Mouse (Mus musculus): Measurements from ENCODE around the gene Prune1. TPM values are rescaled to one million over a fixed set of nuclear protein-coding genes. Genes with fewer than 3 reads are reported as not detected.

Prune1 gene
- polyA plus RNA-seq, 1 experiment from 2014 or later: 16.5 TPM

DNA sequence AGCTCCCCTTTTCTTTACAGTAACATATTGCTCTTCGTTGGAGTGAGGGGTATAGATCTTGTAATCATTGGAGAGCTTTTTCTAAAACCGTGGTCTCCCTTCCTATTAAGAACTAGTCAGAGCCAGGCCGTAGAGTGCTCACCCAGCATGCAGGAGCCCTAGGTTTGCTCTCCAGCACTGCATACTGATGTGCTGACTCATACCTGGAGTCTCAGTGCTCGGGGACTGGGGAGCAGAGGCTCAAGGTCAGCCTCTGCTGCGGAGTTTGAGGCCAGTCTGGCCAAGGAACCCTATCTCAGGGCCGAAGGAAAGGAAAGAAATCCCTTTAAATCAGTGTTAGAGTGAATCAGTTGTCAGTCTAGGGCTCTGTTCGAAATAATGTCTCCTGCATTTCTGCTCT, 49.1 kb downstream of the Prune1 start:
- DNase-seq (ENCODE audit: low spot score): no peak
- no peaks in the 10 kb centered on the region for H3K27me3 ChIP-seq (replicated peaks; ENCODE audit: control insufficient read depth, insufficient read depth, low read length)
- H3K4me3 ChIP-seq (ENCODE audit: low read depth, low read length): no peak overlapping the region
- H3K9ac ChIP-seq (ENCODE audit: low read length): no peak overlapping the region
- H3K4me1 ChIP-seq (replicated peaks; ENCODE audit: control insufficient read depth, insufficient read depth, low read length): peaks cover 19% of the 10 kb centered on the region
- WGBS: 75% methylated on average over 7 of the region's 7 CpGs
- no peak for ATAC-seq (replicated peaks; ENCODE audit: low FRiP score, low TSS enrichment, low read depth)
- H3K9me3 ChIP-seq (ENCODE audit: control insufficient read depth, low read length): no peaks in the 10 kb centered on the region
- H3K36me3 ChIP-seq (ENCODE audit: control insufficient read depth, insufficient read depth, low read length): peaks cover 57% of the 10 kb centered on the region
- H3K4me2 ChIP-seq (ENCODE audit: low read length): no peak overlapping the region
- H3K27ac ChIP-seq (ENCODE audit: low read depth): no peak overlapping the region

DNA sequence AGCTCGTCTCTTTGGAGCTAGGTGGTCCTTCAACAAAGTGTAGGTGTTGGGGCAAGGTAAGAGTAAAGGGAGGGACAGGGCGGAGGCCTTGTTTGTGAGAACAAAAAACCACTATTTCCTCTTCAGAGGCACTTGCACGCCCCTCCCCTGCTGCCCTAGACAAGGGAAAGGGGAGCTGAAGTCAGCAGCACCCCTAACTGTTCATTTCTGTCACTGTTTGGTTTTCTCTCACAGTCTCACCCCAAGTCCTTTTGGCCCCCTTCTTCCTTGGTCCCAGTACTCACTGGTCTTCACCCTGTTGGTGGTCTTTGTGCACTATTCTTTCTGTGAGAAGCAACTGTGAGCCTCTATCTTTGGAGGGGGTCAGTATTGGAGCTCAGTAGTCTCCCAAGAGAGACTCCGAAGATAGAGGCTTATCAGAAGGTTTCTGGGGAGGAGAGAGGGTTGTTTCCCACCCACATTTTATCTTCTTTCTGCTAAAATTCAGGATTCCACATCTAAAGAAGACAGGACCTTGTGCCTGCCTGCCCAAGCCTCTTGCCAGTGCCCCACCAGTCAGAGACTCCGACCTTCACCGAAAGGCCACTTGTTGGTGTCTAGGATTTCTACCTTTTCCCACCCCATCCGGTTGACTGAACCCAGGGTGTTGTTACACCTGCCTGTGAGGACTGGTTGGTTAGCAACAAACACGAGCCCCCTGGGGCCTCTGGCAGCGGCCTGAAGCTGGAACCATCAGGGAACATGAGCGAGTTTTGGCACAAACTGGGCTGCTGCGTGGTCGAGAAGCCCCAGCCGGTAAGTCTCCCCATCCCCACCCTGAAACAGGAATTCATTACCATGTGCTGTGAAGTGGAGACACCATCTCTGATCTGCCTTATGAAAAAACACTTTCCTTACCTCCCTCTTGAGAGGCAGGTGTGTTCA, 50.3 kb downstream of the Prune1 start, which contains the start of gene Mllt11:
TSS of gene Mllt11 (minus strand) at position 874 of the 924 bp plus-strand sequence.
- Histone ChIP-seq H3K4me2 (ENCODE audit: low read length) (peak within 1 kb of the TSS; percentile 90), H3K4me3 (ENCODE audit: low read depth, low read length) (peak within 1 kb of the TSS; percentile 85; the same call in 1 of the 2 replicates), H3K36me3 (ENCODE audit: control insufficient read depth, insufficient read depth, low read length) (peaks cover 54% of the 10 kb centered on the region), H3K4me1 (replicated peaks; ENCODE audit: control insufficient read depth, insufficient read depth, low read length) (peaks cover 23% of the 10 kb centered on the region), H3K27me3 (replicated peaks; ENCODE audit: control insufficient read depth, insufficient read depth, low read length) (no peaks in the 10 kb centered on the region), H3K9me3 (ENCODE audit: control insufficient read depth, low read length) (no peaks in the 10 kb centered on the region), H3K27ac (ENCODE audit: low read depth) (no peak within 1 kb of the TSS; the same call in 1 of the 2 replicates), H3K9ac (ENCODE audit: low read length) (peak within 1 kb of the TSS; percentile 60)
- ATAC-seq (replicated peaks; ENCODE audit: low FRiP score, low TSS enrichment, low read depth) (no peak), DNase-seq (ENCODE audit: low spot score) (no peak)
- WGBS: 83% methylated on average over 13 of the region's 13 CpGs

DNA sequence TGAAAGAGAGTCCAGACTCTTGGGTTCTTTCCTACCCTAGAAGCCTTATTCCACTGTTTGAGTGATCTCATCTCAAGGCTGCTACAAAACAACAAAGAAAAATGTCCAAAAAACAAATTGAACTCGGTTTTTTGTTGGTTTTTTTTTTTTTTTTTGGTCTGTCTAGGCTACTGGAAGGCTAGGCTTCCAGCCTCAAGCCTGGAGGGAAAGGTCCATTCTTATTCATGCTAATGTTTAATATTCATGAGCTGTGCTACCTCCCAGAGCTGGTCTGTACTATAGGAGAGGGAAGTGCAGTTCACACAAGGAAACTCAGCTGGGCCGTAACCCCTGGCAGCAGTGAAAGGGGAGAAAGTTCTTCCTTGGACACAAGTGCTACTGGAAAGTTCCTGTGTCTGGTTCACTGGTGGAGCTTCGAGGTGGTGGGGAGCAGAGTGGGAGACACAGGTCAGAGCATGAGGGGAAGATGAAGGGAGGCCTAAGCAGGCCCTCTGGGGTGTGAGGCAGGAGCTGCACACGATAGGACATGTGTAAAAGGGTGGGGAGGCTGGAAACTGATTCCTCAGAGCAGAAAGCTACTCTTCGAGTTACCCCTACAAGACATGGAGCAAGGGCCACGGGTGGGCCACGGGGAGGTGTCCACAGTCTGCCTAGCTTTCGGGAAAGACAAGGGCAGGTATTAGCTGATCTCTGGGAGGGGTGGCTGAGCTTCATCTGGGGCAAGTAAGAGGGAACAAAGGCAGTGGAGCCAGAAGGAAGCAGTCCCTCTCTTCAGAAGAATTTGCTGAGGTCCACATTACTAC, 51.2 kb downstream of the Prune1 start:
- no peaks in the 10 kb centered on the region for H3K9me3 ChIP-seq (ENCODE audit: control insufficient read depth, low read length)
- peaks cover 24% of the 10 kb centered on the region for H3K4me1 ChIP-seq (replicated peaks; ENCODE audit: control insufficient read depth, insufficient read depth, low read length)
- 57% methylated on average over 8 of the region's 8 CpGs for WGBS
- H3K4me3 ChIP-seq (ENCODE audit: low read depth, low read length): peak overlapping the region; percentile 85
- ATAC-seq (replicated peaks; ENCODE audit: low FRiP score, low TSS enrichment, low read depth): no peak; the same call in 1 of the 2 replicates
- peak overlapping the region; percentile 96 for H3K27ac ChIP-seq (ENCODE audit: low read depth)
- peak overlapping the region; percentile 90 for H3K4me2 ChIP-seq (ENCODE audit: low read length)
- peak overlapping the region; percentile 60 for H3K9ac ChIP-seq (ENCODE audit: low read length)
- peak; percentile 58 for DNase-seq (ENCODE audit: low spot score)
- H3K36me3 ChIP-seq (ENCODE audit: control insufficient read depth, insufficient read depth, low read length): peaks cover 45% of the 10 kb centered on the region
- H3K27me3 ChIP-seq (replicated peaks; ENCODE audit: control insufficient read depth, insufficient read depth, low read length): no peaks in the 10 kb centered on the region

- Histone ChIP-seq H3K4me1 (replicated peaks; ENCODE audit: control insufficient read depth, insufficient read depth, low read length) (peaks cover 24% of the 10 kb centered on the region), H3K36me3 (ENCODE audit: control insufficient read depth, insufficient read depth, low read length) (peaks cover 44% of the 10 kb centered on the region), H3K9ac (ENCODE audit: low read length) (peak overlapping the region; percentile 77), H3K27ac (ENCODE audit: low read depth) (peak overlapping the region; percentile 96), H3K4me3 (ENCODE audit: low read depth, low read length) (peak overlapping the region; percentile 85), H3K9me3 (ENCODE audit: control insufficient read depth, low read length) (no peaks in the 10 kb centered on the region), H3K4me2 (ENCODE audit: low read length) (peak overlapping the region; percentile 90), H3K27me3 (replicated peaks; ENCODE audit: control insufficient read depth, insufficient read depth, low read length) (no peaks in the 10 kb centered on the region)
- peak; percentile 41; the same call in 1 of the 2 replicates for ATAC-seq (replicated peaks; ENCODE audit: low FRiP score, low TSS enrichment, low read depth)
- WGBS: 5% methylated on average over 13 of the region's 13 CpGs
- DNase-seq (ENCODE audit: low spot score): peak; percentile 70
Measured at GRCm38 (mm10) chr3:95229781-95230494, 51.9 kb downstream of the Prune1 start.

- Histone ChIP-seq H3K4me2 (ENCODE audit: low read length) (peak overlapping the region; percentile 90), H3K27me3 (replicated peaks; ENCODE audit: control insufficient read depth, insufficient read depth, low read length) (no peaks in the 10 kb centered on the region), H3K27ac (ENCODE audit: low read depth) (peak overlapping the region; percentile 96), H3K9me3 (ENCODE audit: control insufficient read depth, low read length) (no peaks in the 10 kb centered on the region), H3K9ac (ENCODE audit: low read length) (peak overlapping the region; percentile 77), H3K36me3 (ENCODE audit: control insufficient read depth, insufficient read depth, low read length) (peaks cover 43% of the 10 kb centered on the region), H3K4me1 (replicated peaks; ENCODE audit: control insufficient read depth, insufficient read depth, low read length) (peaks cover 28% of the 10 kb centered on the region), H3K4me3 (ENCODE audit: low read depth, low read length) (peak overlapping the region; percentile 85)
- under 1% methylated on average over 43 of the region's 43 CpGs for WGBS
- DNase-seq (ENCODE audit: low spot score) (peak; percentile 80), ATAC-seq (replicated peaks; ENCODE audit: low FRiP score, low TSS enrichment, low read depth) (peak; percentile 28)
Measured at GRCm38 (mm10) chr3:95228894-95229780, 52.7 kb downstream of the Prune1 start.

DNA sequence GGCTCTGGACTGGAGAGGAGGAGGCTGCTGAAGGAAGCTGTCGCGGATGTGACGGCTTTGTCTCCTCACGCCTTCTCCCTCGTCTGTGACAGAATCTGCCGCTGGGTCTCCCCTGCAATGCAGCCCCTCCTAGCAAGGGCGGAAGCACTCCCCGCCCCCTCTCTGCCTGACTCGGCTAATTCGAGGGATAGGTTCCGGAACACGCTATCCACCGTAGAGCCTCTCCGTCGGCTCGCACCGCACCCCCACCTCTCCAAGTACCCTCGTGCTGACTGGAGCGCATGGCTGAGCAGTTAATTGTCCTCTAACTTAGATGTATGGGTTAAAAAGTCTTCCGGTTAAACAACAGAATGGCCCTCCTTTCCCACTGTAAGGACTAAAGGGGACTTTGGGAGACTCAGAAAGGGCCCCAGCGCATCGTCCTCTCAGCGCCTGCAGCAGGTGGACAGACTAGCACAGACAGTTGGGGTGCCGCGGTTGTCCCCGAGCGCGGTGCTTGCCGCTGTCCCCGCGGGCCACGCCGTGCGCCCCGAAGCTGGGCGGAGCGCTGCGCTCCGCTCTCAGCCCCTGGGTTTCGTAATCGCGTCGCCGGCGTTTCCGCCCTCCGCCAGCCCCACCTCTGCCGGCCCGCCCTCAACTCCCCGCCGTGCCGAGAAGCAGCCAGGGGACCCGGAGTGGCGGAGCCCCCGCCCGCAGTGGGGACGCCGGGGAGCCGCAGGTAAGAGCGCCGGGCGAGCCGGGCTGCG, 53.6 kb downstream of the Prune1 start, which contains the start of gene Cdc42se1:
TSS of gene Cdc42se1 (plus strand) at position 585 of the 746 bp plus-strand sequence.
- peak within 1 kb of the TSS; percentile 85 for H3K4me3 ChIP-seq (ENCODE audit: low read depth, low read length)
- peaks cover 38% of the 10 kb centered on the region for H3K36me3 ChIP-seq (ENCODE audit: control insufficient read depth, insufficient read depth, low read length)
- no peaks in the 10 kb centered on the region for H3K9me3 ChIP-seq (ENCODE audit: control insufficient read depth, low read length)
- under 1% methylated on average over 64 of the region's 64 CpGs for WGBS
- no peaks in the 10 kb centered on the region for H3K27me3 ChIP-seq (replicated peaks; ENCODE audit: control insufficient read depth, insufficient read depth, low read length)
- peak within 1 kb of the TSS; percentile 77 for H3K9ac ChIP-seq (ENCODE audit: low read length)
- DNase-seq (ENCODE audit: low spot score) (peak; percentile 92), ATAC-seq (replicated peaks; ENCODE audit: low FRiP score, low TSS enrichment, low read depth) (peak; percentile 87)
- H3K27ac ChIP-seq (ENCODE audit: low read depth): peak within 1 kb of the TSS; percentile 96
- H3K4me2 ChIP-seq (ENCODE audit: low read length): peak within 1 kb of the TSS; percentile 90
- H3K4me1 ChIP-seq (replicated peaks; ENCODE audit: control insufficient read depth, insufficient read depth, low read length): peaks cover 28% of the 10 kb centered on the region

- Histone ChIP-seq H3K27ac (ENCODE audit: low read depth) (no peak overlapping the region; the same call in 1 of the 2 replicates), H3K27me3 (replicated peaks; ENCODE audit: control insufficient read depth, insufficient read depth, low read length) (no peaks in the 10 kb centered on the region), H3K4me3 (ENCODE audit: low read depth, low read length) (peak overlapping the region; percentile 85), H3K4me1 (replicated peaks; ENCODE audit: control insufficient read depth, insufficient read depth, low read length) (peaks cover 28% of the 10 kb centered on the region), H3K9me3 (ENCODE audit: control insufficient read depth, low read length) (no peaks in the 10 kb centered on the region), H3K36me3 (ENCODE audit: control insufficient read depth, insufficient read depth, low read length) (peaks cover 37% of the 10 kb centered on the region), H3K9ac (ENCODE audit: low read length) (peak overlapping the region; percentile 77), H3K4me2 (ENCODE audit: low read length) (peak overlapping the region; percentile 90)
- DNase-seq (ENCODE audit: low spot score) (no peak), ATAC-seq (replicated peaks; ENCODE audit: low FRiP score, low TSS enrichment, low read depth) (no peak)
- 13% methylated on average over 1 of the region's 1 CpGs for WGBS
Measured at GRCm38 (mm10) chr3:95227214-95227613, 54.7 kb downstream of the Prune1 start.

Measured in intestine, embryonic 14.5 days (tissue).